Mouse (Mus musculus) C2C12 (cell line): Measurements from ENCODE around the gene Sh3bp4.

Source experiments
- CEBPB ChIP-seq: IDR thresholded peaks from one replicate; pipeline ENCODE4 v1.6.1; 2011; ENCODE audit warnings: low read depth, mild to moderate bottlenecking, control low read depth, moderate library complexity
- CTCF ChIP-seq: IDR thresholded peaks from one replicate; pipeline ENCODE4 v1.5.1; 2011; ENCODE audit not compliant: control insufficient read depth, insufficient read depth, insufficient read length
- MAX ChIP-seq: IDR thresholded peaks from one replicate; pipeline ENCODE4 v1.6.1; 2011; ENCODE audit warnings: mild to moderate bottlenecking, control low read depth
- USF1 ChIP-seq: IDR thresholded peaks from one replicate; pipeline ENCODE4 v1.6.1; 2011; ENCODE audit warnings: low read depth, mild to moderate bottlenecking, control low read depth, moderate library complexity

DNA sequence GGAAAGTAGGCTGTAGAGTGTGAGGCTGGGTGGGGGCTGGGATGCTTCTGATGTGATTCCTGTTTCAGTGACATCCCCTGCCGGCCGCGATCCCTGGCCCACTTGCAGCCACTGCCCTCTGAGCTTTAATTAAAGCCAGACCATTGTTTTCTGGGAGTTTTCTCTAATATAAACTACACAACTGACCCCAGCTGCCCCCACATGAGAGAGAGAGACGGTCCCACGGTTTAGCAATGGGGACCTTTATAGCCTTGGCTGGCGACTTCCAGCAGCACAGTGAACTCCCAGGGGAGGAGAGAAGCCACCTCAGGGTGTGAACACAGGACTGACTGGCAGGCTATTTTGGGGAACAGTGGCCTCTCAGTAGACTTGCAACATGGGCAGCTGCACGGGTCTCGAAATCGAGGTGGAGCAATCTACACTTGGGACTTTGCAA lies 96.6 kb downstream of the Sh3bp4 start:
- TF ChIP-seq CTCF: no peak
- TF ChIP-seq MAX: no peak
- TF ChIP-seq USF1: no peak
- TF ChIP-seq CEBPB: no peak
